Mouse (Mus musculus): Measurements from ENCODE around the gene Myrfl.

The Myrfl gene

GRCm38 (mm10) chr10:116896336-116897177, at the start of gene Myrfl:
TSS of gene Myrfl (minus strand) at chr10:116896919.
- no peak for ATAC-seq (ENCODE audit: low TSS enrichment)

GRCm38 (mm10) chr10:116944940-116945339, 48.2 kb upstream of the Myrfl start:
- ATAC-seq (ENCODE audit: low TSS enrichment), result no peak

DNA sequence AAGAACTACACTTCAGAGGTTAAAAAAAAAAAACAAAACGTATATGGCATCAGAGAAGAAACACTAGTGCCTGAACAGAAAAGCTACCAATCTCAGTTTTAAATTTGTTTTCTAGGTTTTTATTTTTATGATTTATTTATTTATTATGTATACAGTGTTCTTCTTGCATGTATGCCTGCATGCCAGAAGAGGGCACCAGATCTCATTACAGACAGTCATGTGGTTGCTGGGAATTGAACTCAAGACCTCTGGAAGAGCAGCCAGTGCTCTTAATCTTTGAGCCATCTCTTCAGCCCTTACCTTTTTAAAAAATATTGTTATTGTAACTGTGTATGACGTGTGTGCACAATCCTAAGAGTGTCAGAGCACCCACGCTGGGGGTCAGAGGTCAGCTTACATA, 47.4 kb upstream of the Myrfl start:
- no peak for ATAC-seq (ENCODE audit: low TSS enrichment)

DNA sequence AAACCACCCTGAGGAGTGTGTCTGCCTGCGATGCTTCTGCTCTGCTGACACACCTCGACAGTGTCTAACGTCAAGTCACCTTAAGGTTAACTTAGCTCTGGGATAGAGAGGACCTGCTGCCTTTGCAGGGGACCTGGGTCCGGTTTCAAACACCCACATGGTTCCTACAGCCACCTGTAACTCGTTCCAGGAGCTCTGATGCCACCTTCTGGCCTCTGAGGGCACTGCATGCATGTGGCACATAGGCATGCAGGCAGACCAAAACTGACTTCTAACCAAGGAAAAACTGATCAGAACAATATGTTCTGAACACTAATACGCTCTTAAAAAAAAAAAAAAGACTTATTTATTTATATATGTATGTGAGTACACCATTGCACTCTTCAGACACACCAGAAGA, 46.3 kb upstream of the Myrfl start:
- no peak for ATAC-seq (ENCODE audit: low TSS enrichment)

GRCm38 (mm10) chr10:116935028-116935427, 38.3 kb upstream of the Myrfl start:
- no peak for ATAC-seq (ENCODE audit: low TSS enrichment)

DNA sequence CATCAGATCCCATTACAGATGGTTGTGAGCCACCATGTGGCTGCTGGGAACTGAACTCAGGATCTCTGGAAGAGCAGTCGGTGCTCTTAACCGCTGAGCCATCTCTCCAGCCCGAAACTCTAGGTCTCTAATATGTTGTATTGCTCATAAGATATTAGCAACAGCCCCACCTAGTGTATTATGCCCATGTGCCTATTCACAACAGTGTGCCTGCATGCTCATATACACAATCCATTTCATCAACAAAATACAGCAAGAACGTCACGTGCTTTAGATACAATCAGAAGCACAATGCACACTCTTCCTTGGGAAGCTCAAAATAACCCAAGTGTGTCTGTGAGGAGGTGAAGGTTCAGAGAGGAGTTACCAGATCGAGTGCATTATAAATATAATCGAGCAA, 37.1 kb upstream of the Myrfl start:
- no peak for ATAC-seq (ENCODE audit: low TSS enrichment)

DNA sequence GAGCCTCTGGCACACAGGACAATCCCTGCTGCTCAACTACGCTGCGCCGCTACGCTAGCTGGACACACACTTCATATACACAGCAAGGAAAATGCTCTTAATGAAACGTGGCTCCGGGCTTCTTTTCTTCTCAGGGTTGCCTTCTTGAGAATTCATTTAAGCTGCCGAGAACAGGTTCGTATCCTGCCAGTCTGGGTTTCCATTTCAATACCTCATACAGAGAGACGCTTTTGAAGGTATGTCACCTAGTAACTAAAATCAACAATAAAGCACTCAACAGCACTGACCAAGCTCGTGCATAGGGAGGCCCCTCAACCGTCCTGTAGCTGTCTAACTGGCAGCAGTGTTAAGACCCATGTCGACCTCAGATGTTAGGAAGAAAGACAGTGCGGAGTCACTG, 35.7 kb upstream of the Myrfl start:
- 0 out of 2 replicates have a peak, but pooled peaks have one; percentile 2 for ATAC-seq (ENCODE audit: low TSS enrichment)

DNA sequence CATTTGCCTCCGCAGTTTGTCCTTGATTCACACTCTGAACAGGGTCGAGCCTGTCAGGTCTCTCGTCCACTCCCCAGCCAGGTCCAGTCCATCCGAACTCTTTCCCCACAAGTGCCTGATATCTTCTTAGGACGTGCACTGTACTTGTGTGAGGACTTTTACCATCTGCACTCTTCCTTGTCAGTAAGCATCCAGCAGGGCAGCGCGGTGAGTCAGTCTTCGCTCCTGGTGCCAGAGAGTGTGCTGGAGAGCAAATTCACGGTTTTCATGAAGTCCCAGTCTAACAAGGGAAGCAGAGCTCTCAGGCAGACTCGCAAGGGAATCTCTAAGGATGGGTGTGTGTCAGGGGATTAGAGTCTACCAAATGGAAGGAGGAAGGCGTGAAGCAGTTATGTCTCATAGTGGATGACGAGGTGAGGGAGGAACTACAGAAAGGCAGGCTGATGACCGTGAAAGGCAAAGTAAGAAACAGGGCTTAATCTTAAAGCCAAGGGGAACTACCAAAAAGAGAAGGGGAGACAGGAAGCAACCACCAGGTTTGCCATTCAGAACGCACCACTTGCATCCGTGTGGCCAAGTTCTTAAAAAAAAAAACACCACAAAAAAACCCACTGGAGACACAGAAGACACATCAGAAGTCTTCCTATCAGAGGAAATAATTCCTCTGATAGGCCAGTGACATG, 34.9 kb upstream of the Myrfl start:
- ATAC-seq (ENCODE audit: low TSS enrichment), result peak; percentile 90

DNA sequence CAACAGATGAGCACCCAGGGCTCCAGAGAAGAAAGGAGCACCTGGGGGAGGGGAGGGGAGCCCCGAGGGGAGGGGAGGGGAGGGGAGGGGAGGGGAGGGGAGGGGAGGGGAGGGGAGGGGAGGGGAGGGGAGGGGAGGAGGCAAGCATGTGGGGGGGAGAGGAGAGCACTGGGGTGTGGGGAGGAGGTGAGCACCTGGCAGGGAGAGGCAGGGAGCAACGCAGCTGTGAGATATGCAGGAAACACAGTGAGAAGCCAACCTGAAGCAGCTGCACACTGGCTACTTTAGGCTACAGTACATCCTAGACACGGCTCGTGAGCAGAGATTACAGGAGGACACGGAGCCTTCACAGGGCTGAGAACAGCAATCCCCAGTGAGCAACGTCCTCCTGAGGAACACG, 34.2 kb upstream of the Myrfl start:
- ATAC-seq (ENCODE audit: low TSS enrichment), result no peak

GRCm38 (mm10) chr10:116930506-116930905, 33.8 kb upstream of the Myrfl start:
- peak; percentile 56 for ATAC-seq (ENCODE audit: low TSS enrichment)

DNA sequence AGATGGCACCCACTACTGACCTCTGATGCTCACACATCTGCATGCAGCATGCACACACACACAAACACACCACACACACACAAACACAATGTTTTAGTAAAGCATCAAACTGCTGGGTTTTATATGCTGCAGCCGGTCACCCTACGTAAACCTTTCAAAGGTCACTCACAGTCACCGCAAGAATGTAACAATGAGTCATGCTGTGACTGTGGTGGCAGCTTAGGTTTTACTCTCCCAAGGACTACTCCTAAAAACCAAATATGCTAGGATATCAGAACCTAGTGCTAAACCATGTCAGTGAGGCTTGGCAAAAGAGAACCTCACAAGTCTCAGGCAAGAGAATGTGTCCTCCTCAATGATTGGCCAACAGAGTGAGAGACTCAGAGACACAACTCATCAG, 32.1 kb upstream of the Myrfl start:
- ATAC-seq (ENCODE audit: low TSS enrichment), result no peak

- no peak for ATAC-seq (ENCODE audit: low TSS enrichment)
Observed at GRCm38 (mm10) chr10:116926428-116927113, 29.9 kb upstream of the Myrfl start.

- ATAC-seq (ENCODE audit: low TSS enrichment), result no peak
Observed at GRCm38 (mm10) chr10:116923651-116924495, 27.2 kb upstream of the Myrfl start.

DNA sequence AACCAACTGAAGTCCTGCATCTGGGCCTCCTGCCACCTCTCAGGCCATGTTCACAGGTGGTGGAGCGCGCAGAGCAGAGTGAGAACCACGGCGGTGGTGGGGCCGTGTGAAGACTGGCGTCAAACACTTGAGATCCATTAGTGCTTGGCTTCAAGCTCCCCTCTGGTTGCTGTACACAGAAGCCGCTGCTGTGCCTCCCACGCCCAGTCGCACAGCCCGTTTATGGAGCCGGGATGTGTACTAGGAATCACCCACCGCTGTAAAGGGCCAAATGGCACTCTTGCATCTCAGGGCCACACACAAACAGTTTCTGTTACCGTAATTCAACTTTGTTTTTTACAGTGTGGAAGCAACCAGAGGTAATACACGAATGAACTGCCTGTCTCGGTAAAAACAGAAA, 25.4 kb upstream of the Myrfl start:
- no peak for ATAC-seq (ENCODE audit: low TSS enrichment)

GRCm38 (mm10) chr10:116921416-116921815, 24.7 kb upstream of the Myrfl start:
- ATAC-seq (ENCODE audit: low TSS enrichment), result no peak

DNA sequence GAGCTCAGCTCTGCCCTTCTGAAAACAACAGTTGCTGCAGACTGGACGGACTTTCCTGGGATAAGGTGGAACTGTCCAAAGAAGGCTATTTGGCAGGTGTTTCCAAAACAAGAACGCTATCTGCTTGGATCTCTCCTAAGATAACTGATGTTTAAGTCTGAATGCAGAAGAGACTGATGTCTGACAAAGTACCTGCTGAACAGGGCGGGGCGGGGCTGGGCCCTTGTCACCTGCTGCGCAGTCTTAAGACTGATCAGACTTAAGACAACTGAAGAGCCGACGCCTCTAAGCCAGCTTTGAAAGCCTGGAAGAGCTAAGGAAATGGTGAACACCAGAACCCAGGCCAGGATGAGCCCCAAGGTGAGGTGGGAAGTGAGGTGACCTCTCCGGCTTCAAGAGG, 23.9 kb upstream of the Myrfl start:
- no peak for ATAC-seq (ENCODE audit: low TSS enrichment)

DNA sequence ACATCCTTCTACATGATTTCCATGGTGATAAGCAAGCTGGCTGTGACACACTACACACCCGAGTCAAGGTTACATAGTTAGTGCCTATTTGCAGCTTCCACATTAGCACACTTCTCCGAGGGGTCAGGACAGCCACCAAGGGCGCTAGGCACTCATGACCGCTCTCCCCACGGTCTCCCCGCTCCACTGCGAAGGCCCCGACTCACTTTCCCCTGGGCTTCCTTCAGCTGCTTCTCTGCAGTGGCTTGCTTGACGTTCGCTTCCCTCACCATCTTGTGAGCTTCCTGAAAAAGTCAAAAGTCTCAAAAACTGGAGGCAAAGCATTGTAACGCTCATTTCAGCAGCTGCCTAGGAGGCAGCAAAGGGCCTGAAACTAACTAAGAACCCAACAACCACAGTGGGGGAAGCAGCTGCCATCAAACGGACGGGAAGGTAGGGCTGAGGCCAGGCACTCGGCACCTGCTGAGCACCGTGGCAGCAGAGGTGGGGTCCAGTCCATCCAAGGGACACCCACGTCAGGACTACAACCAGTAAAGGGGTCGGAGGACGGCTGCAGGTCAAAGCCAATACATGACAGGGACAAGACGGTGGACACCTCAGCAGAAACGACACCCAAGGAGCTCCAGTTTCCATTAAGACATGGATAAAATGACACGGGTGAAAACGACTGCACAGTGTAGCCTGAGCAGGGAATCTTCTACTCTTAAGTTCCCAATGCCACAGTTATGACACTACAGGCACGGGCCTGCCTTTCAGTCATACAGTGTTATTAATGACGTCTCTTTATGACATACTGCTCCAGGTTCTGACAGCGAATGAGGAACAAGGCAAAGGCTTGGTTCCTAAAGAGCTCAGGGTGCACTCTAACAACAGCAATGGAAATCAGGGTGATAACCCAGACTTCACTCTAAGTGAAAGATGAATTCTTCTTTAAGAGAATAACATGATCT, 22.9 kb upstream of the Myrfl start:
- no peak for ATAC-seq (ENCODE audit: low TSS enrichment)

GRCm38 (mm10) chr10:116916581-116916980, 19.9 kb upstream of the Myrfl start:
- no peak for ATAC-seq (ENCODE audit: low TSS enrichment)

GRCm38 (mm10) chr10:116915286-116915685, 18.6 kb upstream of the Myrfl start:
- ATAC-seq (ENCODE audit: low TSS enrichment), result no peak

DNA sequence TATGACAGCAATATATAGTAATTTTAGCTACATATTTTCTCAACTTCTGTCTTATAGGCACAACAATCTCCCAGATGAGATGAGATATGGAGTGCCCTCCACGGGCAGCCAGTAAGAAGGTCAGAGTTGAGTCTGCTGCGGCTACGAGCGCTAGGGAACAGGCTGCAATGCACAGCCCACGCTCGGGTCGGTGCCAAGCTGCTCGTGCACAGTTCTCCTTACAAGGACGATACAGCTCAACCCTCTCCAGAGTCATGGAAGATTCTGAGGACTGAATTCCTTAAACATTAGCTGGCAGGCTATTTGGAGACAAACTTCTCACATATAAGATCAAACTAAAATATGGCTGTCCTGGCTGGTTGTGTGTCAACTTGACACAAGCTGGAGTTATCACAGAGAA, 17.9 kb upstream of the Myrfl start:
- no peak for ATAC-seq (ENCODE audit: low TSS enrichment)
